Mouse (Mus musculus) testis, adult 2 months (tissue): ENCODE results near the gene Erich6.

Source experiments
- CTCF ChIP-seq: fragments of 200-500 bp; IDR thresholded peaks from 2 replicates; pipeline ENCODE4 v1.5.1; 2012; ENCODE audit warnings: low read depth, mild to moderate bottlenecking, inconsistent platforms, low read length, moderate library complexity; ENCODE audit not compliant: control insufficient read depth, insufficient read depth, insufficient replicate concordance
- POLR2A ChIP-seq: fragments of 200-500 bp; IDR thresholded peaks from 2 replicates; pipeline ENCODE4 v1.6.1; 2012; ENCODE audit warnings: low read depth, mild to moderate bottlenecking, inconsistent platforms, low read length, moderate library complexity; ENCODE audit not compliant: control insufficient read depth

GRCm38 (mm10) chr3:58678384-58678783 is 41.4 kb upstream of the Erich6 start:
- TF ChIP-seq CTCF (no peak), POLR2A (no peak)
